Mouse (Mus musculus) forebrain, embryonic 15.5 days (tissue): ENCODE data around the gene Cdkn3. TPM values are rescaled to one million over a fixed set of nuclear protein-coding genes. Genes with fewer than 3 reads are reported as not detected.

Experiments used
- ATAC-seq: fragments of 200-750 bp; cut with Nextera tagmentation; replicated peaks from 2 replicates; pipeline ENCODE4 v1.8.0; 2017; ENCODE audit warnings: mild to moderate bottlenecking, moderate TSS enrichment, moderate library complexity
- H3K27ac ChIP-seq: fragments of 300-500 bp; sonication (generic); replicated peaks from 2 replicates; pipeline ENCODE4 v1.5.1; 2015; ENCODE audit warnings: mild to moderate bottlenecking, inconsistent platforms
- H3K27me3 ChIP-seq: fragments of 300-500 bp; sonication (generic); 2 replicates; pipeline ENCODE4 v1.6.1; 2015; ENCODE audit warnings: inconsistent platforms
- H3K36me3 ChIP-seq: fragments of 300-500 bp; sonication (generic); 2 replicates; pipeline ENCODE4 v1.6.1; 2015; ENCODE audit warnings: mild to moderate bottlenecking, inconsistent platforms
- H3K4me1 ChIP-seq: fragments of 300-500 bp; sonication (generic); 2 replicates; pipeline ENCODE4 v1.6.1; 2015; ENCODE audit warnings: inconsistent platforms
- H3K4me2 ChIP-seq: fragments of 300-500 bp; sonication (generic); replicated peaks from 2 replicates; pipeline ENCODE4 v1.6.1; 2015; ENCODE audit warnings: mild to moderate bottlenecking, inconsistent platforms
- H3K4me3 ChIP-seq: fragments of 300-500 bp; sonication (generic); 2 replicates; pipeline ENCODE4 v1.5.1; 2015; ENCODE audit warnings: mild to moderate bottlenecking, inconsistent platforms
- H3K9ac ChIP-seq: fragments of 300-500 bp; sonication (generic); replicated peaks from 2 replicates; pipeline ENCODE4 v1.6.1; 2015; ENCODE audit warnings: mild to moderate bottlenecking, inconsistent platforms
- H3K9me3 ChIP-seq: fragments of 300-500 bp; sonication (generic); 2 replicates; pipeline ENCODE4 v1.6.1; 2016; ENCODE audit warnings: inconsistent platforms
- WGBS: fragments of 180-500 bp; shearing (Covaris S2); methylation state at CpG from one replicate; pipeline ENCODE4 v1.1.7; 2015; ENCODE audit warnings: mixed read lengths; 5-methylcytosine and 5-hydroxymethylcytosine counted together
- polyA plus RNA-seq: library from polyadenylated mRNA; unstranded; fragments of >200 nt; fragmentation: Nextera tagmentation; extraction: Ambion mirVana; gene quantifications from 2 replicates; pipeline ENCODE4 v1.2.1, GENCODE M21; 2015

The Cdkn3 gene
- polyA plus RNA-seq, 1 experiment from 2014 or later = 16.8 TPM

DNA sequence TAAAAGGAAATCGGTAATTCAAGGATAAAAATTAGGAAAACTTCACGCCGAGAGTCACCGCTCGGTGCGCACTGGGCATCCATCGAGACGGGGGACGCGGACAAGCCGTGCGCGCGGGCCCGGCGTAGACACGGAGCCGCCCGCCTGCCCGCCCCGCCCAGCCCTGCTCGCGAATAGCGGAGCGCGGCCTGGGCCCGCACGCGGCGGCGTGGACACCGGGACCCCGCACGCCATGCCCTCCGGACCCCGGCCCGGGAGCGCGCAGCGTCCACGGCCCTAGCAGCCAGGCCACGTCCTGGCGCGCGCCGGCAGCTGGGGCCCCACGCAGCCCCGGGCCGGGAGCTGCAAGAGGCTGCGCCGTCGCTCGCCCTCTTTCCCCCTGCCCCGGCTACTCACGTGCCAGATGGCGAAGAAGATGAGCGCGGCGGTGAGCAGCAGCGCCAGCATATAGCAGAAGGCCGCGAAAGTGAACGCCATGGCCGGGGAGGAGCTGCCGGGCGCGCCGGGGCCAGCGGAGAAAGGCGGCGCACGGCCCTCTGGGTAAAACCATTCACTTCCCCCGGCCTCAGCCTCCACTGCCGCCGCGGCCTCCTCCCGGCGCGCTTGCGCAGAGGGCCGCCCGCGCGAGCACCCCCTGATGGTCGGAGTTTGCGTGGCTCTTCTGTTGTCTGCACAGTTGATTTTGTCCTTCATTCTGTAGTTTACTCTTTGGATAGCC lies 27.6 kb downstream of the Cdkn3 start, which contains the start of gene Cnih1:
TSS of gene Cnih1 (minus strand) at position 625 of the 718 bp plus-strand sequence.
- Histone ChIP-seq H3K4me3 (peak within 1 kb of the TSS; percentile 87), H3K4me2 (peak within 1 kb of the TSS; percentile 57), H3K36me3 (0 out of 2 replicates have a peak, but pooled peaks cover 6% of the 10 kb centered on the region), H3K27ac (peak within 1 kb of the TSS; percentile 96), H3K27me3 (no peaks in the 10 kb centered on the region), H3K4me1 (peaks cover 18% of the 10 kb centered on the region), H3K9ac (peak within 1 kb of the TSS; percentile 94), H3K9me3 (no peaks in the 10 kb centered on the region)
- under 1% methylated on average over 85 of the region's 86 CpGs for WGBS
- ATAC-seq = peak; percentile 98

DNA sequence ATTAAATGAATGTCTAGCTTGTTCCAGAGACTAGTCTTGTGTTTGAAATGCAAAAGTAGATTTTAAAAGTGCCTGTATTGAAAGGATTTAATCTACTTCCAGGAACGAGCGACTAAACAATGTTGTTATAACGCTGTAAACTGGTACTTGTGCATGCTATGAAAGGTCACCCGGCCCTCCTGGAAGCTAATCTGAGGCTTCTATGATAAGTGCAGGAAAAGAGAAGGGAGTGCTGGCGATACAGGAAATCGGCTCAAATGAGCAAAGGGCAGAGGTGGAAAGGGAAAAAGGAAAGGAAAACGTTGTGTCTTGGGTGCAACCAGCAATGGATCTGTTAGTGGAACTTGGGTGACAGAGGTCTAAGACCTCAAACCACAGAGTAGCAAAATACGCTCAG lies 28.2 kb downstream of the Cdkn3 start:
- ATAC-seq = 0 out of 2 replicates have a peak, but pooled peaks have one; percentile 3
- Histone ChIP-seq H3K4me2 (peak overlapping the region; percentile 21; the same call in 1 of the 2 replicates), H3K27ac (no peak overlapping the region), H3K4me3 (peak overlapping the region; percentile 87), H3K27me3 (no peaks in the 10 kb centered on the region), H3K4me1 (peaks cover 18% of the 10 kb centered on the region), H3K9ac (peak overlapping the region; percentile 94; the same call in 1 of the 2 replicates), H3K9me3 (no peaks in the 10 kb centered on the region), H3K36me3 (0 out of 2 replicates have a peak, but pooled peaks cover 2% of the 10 kb centered on the region)
- WGBS = 29% methylated on average over 8 of the region's 8 CpGs

DNA sequence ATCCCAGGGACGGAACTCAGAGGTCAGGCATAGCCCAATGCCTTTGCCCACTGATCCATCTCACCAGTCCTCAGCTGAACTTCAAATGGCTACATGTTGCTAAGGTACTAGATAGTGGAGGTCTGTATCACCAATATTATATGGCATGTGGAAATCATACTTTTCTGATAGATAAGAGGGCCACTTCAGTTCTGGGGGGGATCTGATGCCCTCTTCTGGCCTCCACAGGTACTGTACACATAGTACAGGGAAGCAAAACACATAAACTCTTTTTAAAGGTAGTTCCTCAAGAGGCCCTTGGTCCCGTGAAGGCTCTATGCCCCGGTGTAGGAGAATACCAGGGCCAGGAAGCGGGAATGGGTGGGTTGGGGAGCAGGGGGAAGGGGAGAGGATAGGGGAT lies 30.0 kb downstream of the Cdkn3 start:
- ATAC-seq = no peak
- H3K27ac ChIP-seq = no peak overlapping the region
- H3K27me3 ChIP-seq = no peaks in the 10 kb centered on the region
- peaks cover 18% of the 10 kb centered on the region for H3K4me1 ChIP-seq
- no peak overlapping the region for H3K4me3 ChIP-seq
- H3K9ac ChIP-seq = no peak overlapping the region
- H3K9me3 ChIP-seq = no peaks in the 10 kb centered on the region
- WGBS = 71% methylated on average over 4 of the region's 4 CpGs
- H3K36me3 ChIP-seq = no peaks in the 10 kb centered on the region
- H3K4me2 ChIP-seq = no peak overlapping the region

DNA sequence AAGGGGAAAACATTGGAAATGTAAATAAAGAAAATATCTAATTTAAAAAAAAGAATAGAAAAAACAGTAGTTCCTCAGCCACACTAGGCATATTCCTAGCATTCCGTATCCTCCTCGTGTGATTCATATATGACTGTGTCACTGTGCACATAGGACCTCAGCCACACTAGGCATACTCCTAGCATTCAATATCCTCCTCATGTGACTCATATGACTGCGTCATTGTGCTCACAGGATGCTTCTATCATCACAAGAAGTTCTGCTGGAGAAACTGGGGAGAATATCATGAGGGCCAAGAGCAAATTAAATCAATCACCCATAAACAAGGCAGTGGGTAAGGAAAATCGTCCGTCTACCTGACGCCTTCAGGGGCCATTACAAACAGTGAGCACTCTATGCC lies 30.4 kb downstream of the Cdkn3 start:
- peaks cover 18% of the 10 kb centered on the region for H3K4me1 ChIP-seq
- no peaks in the 10 kb centered on the region for H3K9me3 ChIP-seq
- H3K4me3 ChIP-seq = no peak overlapping the region
- WGBS = 89% methylated on average over 6 of the region's 6 CpGs
- H3K4me2 ChIP-seq = no peak overlapping the region
- no peak overlapping the region for H3K27ac ChIP-seq
- H3K27me3 ChIP-seq = no peaks in the 10 kb centered on the region
- H3K9ac ChIP-seq = no peak overlapping the region
- no peak for ATAC-seq
- H3K36me3 ChIP-seq = no peaks in the 10 kb centered on the region

DNA sequence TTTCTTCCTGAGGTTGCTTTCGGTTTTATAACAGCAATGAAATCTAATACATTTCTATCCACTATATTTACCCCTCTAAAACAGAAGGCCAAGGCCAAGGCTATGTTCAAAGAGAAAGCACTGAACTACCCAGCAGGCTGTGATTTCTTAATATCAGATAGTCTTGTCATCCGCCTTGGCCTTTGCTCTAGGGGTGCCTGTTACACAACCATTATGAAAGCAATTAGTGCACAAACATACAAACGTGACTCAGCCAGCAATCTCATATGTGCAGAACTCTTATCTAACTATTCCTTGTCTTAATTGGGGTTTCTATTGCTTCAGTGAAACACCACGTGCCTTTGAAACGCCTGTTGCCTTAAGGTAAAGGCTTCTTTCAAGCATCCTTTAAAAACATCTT lies 33.8 kb downstream of the Cdkn3 start:
- H3K27me3 ChIP-seq = no peaks in the 10 kb centered on the region
- no peak overlapping the region for H3K27ac ChIP-seq
- ATAC-seq = no peak
- no peaks in the 10 kb centered on the region for H3K9me3 ChIP-seq
- H3K4me3 ChIP-seq = no peak overlapping the region
- H3K4me1 ChIP-seq = no peaks in the 10 kb centered on the region
- no peak overlapping the region for H3K4me2 ChIP-seq
- no peaks in the 10 kb centered on the region for H3K36me3 ChIP-seq
- no peak overlapping the region for H3K9ac ChIP-seq
- WGBS = 84% methylated on average over 5 of the region's 5 CpGs

DNA sequence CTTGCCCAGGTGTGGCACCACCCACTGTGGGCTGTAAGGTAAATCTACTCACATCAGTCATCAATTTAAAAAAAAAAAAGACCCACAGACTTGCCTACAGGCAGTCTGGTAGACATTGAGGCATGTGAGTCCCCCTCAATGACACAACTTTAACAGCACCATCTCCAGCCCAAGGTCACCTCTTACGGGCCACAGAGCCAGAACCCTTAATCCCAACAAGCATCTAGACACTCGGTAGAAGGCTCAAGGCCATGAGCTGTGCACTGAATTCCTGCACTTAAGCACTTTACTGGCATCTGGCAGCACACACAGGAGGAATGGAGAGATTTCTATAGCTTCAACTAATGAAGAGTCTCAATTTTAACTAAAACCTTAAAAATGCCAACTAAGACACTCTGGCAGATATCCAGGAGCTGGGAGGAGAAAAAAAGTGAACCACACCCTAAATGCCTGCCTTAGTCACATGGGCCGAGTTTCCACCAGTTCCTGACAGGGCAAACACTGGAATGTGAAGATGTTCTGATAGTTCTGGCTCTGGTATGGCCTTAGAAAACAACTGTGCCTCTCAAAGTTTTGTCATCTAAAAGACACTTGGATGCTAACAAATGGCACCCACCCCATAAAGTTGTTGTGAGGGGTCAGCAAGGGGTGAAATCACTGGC lies 40.5 kb downstream of the Cdkn3 start:
- Histone ChIP-seq H3K27ac (no peak overlapping the region), H3K4me3 (no peak overlapping the region), H3K36me3 (no peaks in the 10 kb centered on the region; the same call in 1 of the 2 replicates), H3K9ac (no peak overlapping the region), H3K27me3 (no peaks in the 10 kb centered on the region), H3K9me3 (no peaks in the 10 kb centered on the region), H3K4me1 (no peaks in the 10 kb centered on the region), H3K4me2 (no peak overlapping the region)
- no peak for ATAC-seq
- 86% methylated on average over 3 of the region's 3 CpGs for WGBS

DNA sequence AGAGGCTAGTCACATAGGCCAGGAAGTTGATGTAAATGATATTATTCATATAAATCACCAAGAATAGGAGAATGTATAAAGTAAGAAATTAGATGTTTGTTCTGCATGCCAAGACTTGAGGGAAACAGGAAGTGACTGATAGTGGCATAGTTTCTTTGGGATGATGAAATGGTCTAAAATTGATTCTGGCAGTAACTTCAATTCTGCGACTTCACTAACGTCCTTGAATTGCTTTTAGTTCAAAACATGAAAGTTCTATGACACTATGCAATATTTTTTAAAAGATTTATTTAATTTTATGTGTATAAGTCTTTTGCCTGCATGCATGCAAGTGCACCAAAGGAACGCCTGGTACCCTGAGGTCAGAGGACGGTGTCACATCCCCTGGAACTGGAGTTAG lies 42.9 kb downstream of the Cdkn3 start:
- no peaks in the 10 kb centered on the region for H3K9me3 ChIP-seq
- ATAC-seq = no peak
- no peak overlapping the region for H3K4me2 ChIP-seq
- no peak overlapping the region for H3K4me3 ChIP-seq
- no peak overlapping the region for H3K27ac ChIP-seq
- no peak overlapping the region for H3K9ac ChIP-seq
- H3K36me3 ChIP-seq = no peaks in the 10 kb centered on the region; the same call in 1 of the 2 replicates
- 93% methylated on average over 4 of the region's 4 CpGs for WGBS
- no peaks in the 10 kb centered on the region for H3K4me1 ChIP-seq
- no peaks in the 10 kb centered on the region for H3K27me3 ChIP-seq

DNA sequence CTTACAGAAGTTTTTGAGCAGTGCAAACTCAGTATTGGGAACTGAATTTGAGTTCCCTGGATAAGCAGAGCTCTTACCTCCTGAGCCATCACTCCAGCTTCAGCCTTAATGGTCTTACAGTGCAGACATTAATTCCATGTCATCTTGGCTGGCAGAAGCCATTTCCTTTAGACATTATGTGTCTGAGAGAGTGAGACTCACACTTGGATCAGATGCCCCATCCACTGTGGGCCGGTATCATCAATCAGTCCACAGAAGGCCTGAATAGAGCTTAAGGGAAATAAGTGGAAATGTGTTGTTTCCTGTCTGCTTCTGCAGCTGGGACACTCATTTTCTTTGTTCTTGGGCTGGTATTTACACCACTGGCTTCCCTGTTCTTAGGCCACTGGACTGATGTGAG lies 43.5 kb downstream of the Cdkn3 start:
- H3K36me3 ChIP-seq = no peaks in the 10 kb centered on the region; the same call in 1 of the 2 replicates
- no peaks in the 10 kb centered on the region for H3K27me3 ChIP-seq
- no peak overlapping the region for H3K9ac ChIP-seq
- H3K27ac ChIP-seq = no peak overlapping the region
- no peak for ATAC-seq
- H3K4me3 ChIP-seq = no peak overlapping the region
- H3K4me1 ChIP-seq = no peaks in the 10 kb centered on the region
- no peaks in the 10 kb centered on the region for H3K9me3 ChIP-seq
- H3K4me2 ChIP-seq = no peak overlapping the region
- 94% methylated on average over 1 of the region's 1 CpGs for WGBS

DNA sequence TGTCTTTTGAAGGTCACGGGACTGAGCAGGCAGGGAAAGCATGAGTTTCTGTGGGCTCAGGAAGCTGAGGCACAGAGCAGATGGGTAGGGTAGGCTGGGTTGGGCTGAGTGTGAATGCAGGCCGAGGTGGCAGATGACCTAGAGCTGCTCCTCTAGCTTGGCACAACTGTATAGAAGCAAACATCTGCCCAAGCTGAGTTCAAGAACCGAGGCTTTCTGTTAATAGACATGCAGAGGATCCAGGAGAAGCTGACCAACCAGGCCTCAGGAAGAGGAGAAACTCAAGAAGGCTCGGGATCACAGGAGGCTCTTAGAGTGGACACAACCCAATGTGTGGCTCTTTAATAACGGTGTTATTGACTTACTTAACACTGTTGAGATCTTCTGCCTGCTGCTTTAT lies 45.8 kb downstream of the Cdkn3 start:
- H3K4me3 ChIP-seq = no peak overlapping the region
- H3K9me3 ChIP-seq = no peaks in the 10 kb centered on the region
- H3K27ac ChIP-seq = no peak overlapping the region
- WGBS = 84% methylated on average over 5 of the region's 5 CpGs
- H3K27me3 ChIP-seq = no peaks in the 10 kb centered on the region
- H3K4me1 ChIP-seq = no peaks in the 10 kb centered on the region
- ATAC-seq = no peak
- H3K36me3 ChIP-seq = peaks cover 15% of the 10 kb centered on the region
- no peak overlapping the region for H3K9ac ChIP-seq
- H3K4me2 ChIP-seq = no peak overlapping the region

DNA sequence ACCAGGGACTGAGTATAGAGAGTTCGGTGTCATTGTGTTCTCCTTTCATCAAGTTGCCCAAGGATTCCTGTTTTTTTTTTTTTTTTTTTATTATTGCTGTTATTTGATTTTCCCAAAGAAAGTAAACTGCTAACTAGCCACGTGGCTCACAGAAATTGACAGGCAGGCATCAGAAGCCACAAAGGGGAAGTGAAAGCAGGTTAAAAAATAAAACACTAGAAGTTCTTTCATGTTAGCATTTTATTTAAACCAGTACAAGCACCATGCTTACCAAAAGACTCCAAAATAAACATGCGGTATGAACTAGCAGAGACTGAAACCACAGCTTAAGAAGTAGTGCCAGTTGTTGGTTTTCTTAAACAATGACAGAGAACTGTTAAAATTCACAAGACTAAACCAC lies 47.6 kb downstream of the Cdkn3 start:
- Histone ChIP-seq H3K4me3 (no peak overlapping the region), H3K36me3 (peaks cover 21% of the 10 kb centered on the region), H3K27ac (no peak overlapping the region), H3K9me3 (no peaks in the 10 kb centered on the region), H3K9ac (no peak overlapping the region), H3K4me2 (no peak overlapping the region), H3K27me3 (no peaks in the 10 kb centered on the region), H3K4me1 (no peaks in the 10 kb centered on the region)
- no peak for ATAC-seq
- WGBS = 70% methylated on average over 3 of the region's 3 CpGs

DNA sequence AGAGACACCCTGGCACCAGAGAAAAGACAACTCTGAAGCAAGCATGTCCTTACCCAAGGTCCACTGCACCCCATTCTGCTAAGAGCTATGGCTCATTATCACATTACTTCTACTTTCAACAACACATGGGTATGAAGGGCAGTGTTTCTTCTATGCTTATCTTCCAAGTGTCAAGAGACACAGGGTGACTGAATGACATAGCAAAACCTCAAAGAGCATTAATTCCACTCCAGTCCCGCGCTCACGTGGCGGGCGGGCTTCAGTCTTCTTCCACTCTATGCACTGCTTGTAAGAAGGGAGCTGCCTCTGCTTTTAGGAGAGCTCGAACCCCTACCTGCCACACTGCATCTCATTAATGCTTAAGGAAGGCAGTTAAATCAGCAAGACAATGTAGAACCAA lies 55.3 kb downstream of the Cdkn3 start:
- no peak overlapping the region for H3K27ac ChIP-seq
- H3K4me1 ChIP-seq = peaks cover 4% of the 10 kb centered on the region
- WGBS = 47% methylated on average over 6 of the region's 6 CpGs
- H3K9me3 ChIP-seq = no peaks in the 10 kb centered on the region
- no peak overlapping the region for H3K9ac ChIP-seq
- ATAC-seq = no peak
- H3K4me3 ChIP-seq = no peak overlapping the region
- H3K27me3 ChIP-seq = no peaks in the 10 kb centered on the region
- H3K36me3 ChIP-seq = peaks cover 19% of the 10 kb centered on the region
- H3K4me2 ChIP-seq = no peak overlapping the region

DNA sequence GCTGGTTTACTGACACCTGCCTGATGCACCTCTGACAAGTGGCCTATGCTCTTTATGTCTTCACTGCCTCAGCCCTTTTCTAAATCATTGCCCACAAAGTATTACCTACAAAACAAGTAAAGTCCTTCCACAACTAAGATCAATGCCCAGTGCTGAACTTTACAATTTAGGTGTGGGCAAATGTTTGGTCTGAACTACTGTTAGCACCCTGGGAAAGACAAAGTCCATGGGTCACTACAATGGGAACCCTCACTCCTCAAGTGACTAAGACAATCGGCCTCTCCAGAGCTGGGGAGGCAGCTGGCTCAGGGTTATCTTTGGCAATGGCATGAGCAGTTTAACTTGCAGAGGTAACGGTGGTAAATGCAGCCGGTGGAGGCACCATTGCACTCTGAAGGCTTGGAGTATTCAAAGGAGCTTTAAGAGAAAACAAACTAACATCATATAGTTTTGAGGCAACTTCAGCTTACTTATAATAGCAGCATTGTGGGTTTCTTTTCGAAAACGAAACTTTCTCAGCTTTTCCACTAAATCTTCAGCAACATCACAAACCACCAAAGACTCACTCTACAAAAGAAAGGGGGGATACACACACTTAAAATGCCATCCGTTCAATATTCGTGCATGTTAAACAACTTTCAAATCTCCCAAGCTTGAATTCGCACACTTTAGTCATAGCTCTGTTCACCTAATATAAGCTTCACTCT lies 56.7 kb downstream of the Cdkn3 start:
- no peak for ATAC-seq
- Histone ChIP-seq H3K4me2 (no peak overlapping the region), H3K4me3 (no peak overlapping the region), H3K9me3 (no peaks in the 10 kb centered on the region), H3K36me3 (peaks cover 10% of the 10 kb centered on the region), H3K9ac (no peak overlapping the region), H3K4me1 (peaks cover 12% of the 10 kb centered on the region), H3K27me3 (no peaks in the 10 kb centered on the region), H3K27ac (no peak overlapping the region)
- WGBS = 93% methylated on average over 8 of the region's 8 CpGs
